Mouse (Mus musculus) inflammation-experienced regulatory T-cells, adult 6 months (primary cell): ENCODE measurements at regions not wholly inside any gene's neighbourhood (a gene's known extent, or its start where the extent isn't known, plus 50 kb on each side); places are given as distances from the start of the nearest gene placed in this dataset.

Experiments used
- ATAC-seq: one replicate; pipeline ENCODE4 v1.8.0; 2017

GRCm38 (mm10) chr3:129386522-129386921, 54.0 kb upstream of the Enpep start:
- no peak for ATAC-seq

- no peak for ATAC-seq
These were observed 58.0 kb upstream of the Enpep start for GRCm38 (mm10) chr3:129390506-129390905.

- ATAC-seq, result no peak
These were observed 59.6 kb upstream of the Enpep start for GRCm38 (mm10) chr3:129391888-129392813.

GRCm38 (mm10) chr3:129392814-129393804, 60.6 kb upstream of the Enpep start:
- no peak for ATAC-seq

- ATAC-seq, result no peak
These were observed 65.0 kb upstream of the Enpep start for GRCm38 (mm10) chr3:129397481-129397880.

GRCm38 (mm10) chr3:129400092-129400924, 67.8 kb upstream of the Enpep start:
- no peak for ATAC-seq

GRCm38 (mm10) chr3:129411389-129412054, 79.0 kb upstream of the Enpep start:
- no peak for ATAC-seq

- no peak for ATAC-seq
These were observed 79.8 kb upstream of the Enpep start for GRCm38 (mm10) chr3:129412126-129412960.

- no peak for ATAC-seq
These were observed 80.4 kb upstream of the Enpep start for GRCm38 (mm10) chr3:129412961-129413246.

GRCm38 (mm10) chr3:129415656-129416055, 83.1 kb upstream of the Enpep start:
- ATAC-seq, result no peak

GRCm38 (mm10) chr3:129416337-129416736, 83.8 kb upstream of the Enpep start:
- ATAC-seq, result no peak

- peak; percentile 83 for ATAC-seq
These were observed 89.2 kb upstream of the Enpep start for GRCm38 (mm10) chr3:129421620-129422239.

GRCm38 (mm10) chr3:129428750-129429149, 96.2 kb upstream of the Enpep start:
- ATAC-seq, result no peak

- no peak for ATAC-seq
These were observed 96.9 kb upstream of the Enpep start for GRCm38 (mm10) chr3:129429161-129430111.

GRCm38 (mm10) chr3:129434056-129434455, 98.1 kb upstream of the Elovl6 start:
- ATAC-seq, result no peak

- ATAC-seq, result no peak
These were observed 94.5 kb upstream of the Elovl6 start for GRCm38 (mm10) chr3:129437687-129438086.

GRCm38 (mm10) chr3:129442756-129443155, 89.4 kb upstream of the Elovl6 start:
- no peak for ATAC-seq

- no peak for ATAC-seq
These were observed 87.9 kb upstream of the Elovl6 start for GRCm38 (mm10) chr3:129444221-129444620.

GRCm38 (mm10) chr3:129445961-129446360, 86.2 kb upstream of the Elovl6 start:
- no peak for ATAC-seq
